Mouse (Mus musculus) CH12.LX (cell line): ENCODE measurements around the gene Tnrc6b. TPM values are rescaled to one million over a fixed set of nuclear protein-coding genes. Genes with fewer than 3 reads are reported as not detected.

Experiments
- DNase-seq: peaks from one replicate; pipeline ENCODE4 v3.0.0-alpha.2; 2013; ENCODE audit errors: extremely low read depth
- H3K27ac ChIP-seq: 2 replicates; pipeline ENCODE4 v1.5.1; 2012; ENCODE audit warnings: low read depth, mild to moderate bottlenecking, control low read depth, moderate library complexity; ENCODE audit not compliant: insufficient read depth
- H3K27me3 ChIP-seq: replicated peaks from 2 replicates; pipeline ENCODE3; 2012; ENCODE audit warnings: inconsistent platforms
- H3K36me3 ChIP-seq, 2 experiments: replicated peaks in 1 of 2; 2 replicates each; pipeline versions ENCODE3 to v1.6.1; 2012; ENCODE audit warnings: inconsistent platforms in 1 of 2, low read length in 1 of 2, mild to moderate bottlenecking in 1 of 2, mixed read lengths in 1 of 2, moderate library complexity in 1 of 2; ENCODE audit not compliant: control insufficient read depth in 1 of 2, insufficient read depth in 1 of 2
- H3K4me1 ChIP-seq, 2 experiments: 2 replicates each; pipeline ENCODE4 v1.6.1; 2012; ENCODE audit warnings: inconsistent platforms in 1 of 2, moderate library complexity in 1 of 2; ENCODE audit not compliant: insufficient read depth in 2 of 2, control insufficient read depth in 1 of 2
- H3K4me2 ChIP-seq: 2 replicates; pipeline ENCODE4 v1.6.1; 2012; ENCODE audit warnings: low read depth, mild to moderate bottlenecking, control low read depth; ENCODE audit not compliant: poor library complexity, insufficient read depth, severe bottlenecking
- H3K4me3 ChIP-seq, 3 experiments: fragments of 150-350 bp in 1 of 3; sonication (generic) in 1 of 3; replicated peaks in 1 of 3; 2 replicates each; pipeline versions ENCODE3 to v1.5.1; 2011 to 2012; ENCODE audit warnings: low read depth in 2 of 3, low read length in 2 of 3, mild to moderate bottlenecking in 2 of 3, moderate library complexity in 2 of 3, control low read depth in 1 of 3, improper control_type of control experiment in 1 of 3, inconsistent platforms in 1 of 3, mixed read lengths in 1 of 3; ENCODE audit not compliant: poor library complexity in 1 of 3
- H3K79me2 ChIP-seq: replicated peaks from 2 replicates; pipeline ENCODE4 v1.6.1; 2012; ENCODE audit warnings: mild to moderate bottlenecking, moderate library complexity; ENCODE audit not compliant: control insufficient read depth, poor library complexity, insufficient read depth, severe bottlenecking; ENCODE audit errors: extremely low read depth
- H3K9ac ChIP-seq: 2 replicates; pipeline ENCODE4 v1.6.1; 2012; ENCODE audit warnings: low read depth, mild to moderate bottlenecking, control low read depth, moderate library complexity; ENCODE audit not compliant: insufficient read depth
- H3K9me3 ChIP-seq: replicated peaks from 2 replicates; pipeline ENCODE3; 2012; ENCODE audit warnings: low read length, inconsistent platforms, mixed read lengths
- CHD1 ChIP-seq: IDR thresholded peaks from 2 replicates; pipeline ENCODE4 v1.6.1; 2012; ENCODE audit warnings: low read depth, low read length, improper control_type of control experiment, inconsistent platforms
- CHD2 ChIP-seq: IDR thresholded peaks from 2 replicates; pipeline ENCODE4 v1.6.1; 2011; ENCODE audit warnings: low read length, improper control_type of control experiment
- E2F4 ChIP-seq: IDR thresholded peaks from 2 replicates; pipeline ENCODE4 v1.6.1; 2011; ENCODE audit warnings: low read depth, low read length, improper control_type of control experiment; ENCODE audit not compliant: insufficient replicate concordance
- ETS1 ChIP-seq: conservative IDR thresholded peaks from 2 replicates; pipeline ENCODE4 v1.6.1; 2012; ENCODE audit warnings: low read depth, mild to moderate bottlenecking, inconsistent platforms, low read length, improper control_type of control experiment, moderate library complexity
- IRF4 ChIP-seq: IDR thresholded peaks from 2 replicates; pipeline ENCODE4 v1.6.1; 2014; ENCODE audit warnings: low read depth, mild to moderate bottlenecking, inconsistent platforms, low read length, improper control_type of control experiment
- JUN ChIP-seq: IDR thresholded peaks from 2 replicates; pipeline ENCODE4 v1.6.1; 2011; ENCODE audit warnings: low read depth, mild to moderate bottlenecking, low read length, improper control_type of control experiment, moderate library complexity; ENCODE audit not compliant: insufficient read depth
- MAFK ChIP-seq: IDR thresholded peaks from 2 replicates; pipeline ENCODE4 v1.6.1; 2011; ENCODE audit warnings: low read length, improper control_type of control experiment; ENCODE audit not compliant: insufficient replicate concordance
- MXI1 ChIP-seq: IDR thresholded peaks from 2 replicates; pipeline ENCODE4 v1.6.1; 2011; ENCODE audit warnings: mild to moderate bottlenecking, low read depth, low read length, improper control_type of control experiment
- MYC ChIP-seq: IDR thresholded peaks from 2 replicates; pipeline ENCODE4 v1.6.1; 2011; ENCODE audit warnings: low read depth, mild to moderate bottlenecking, improper control_type of control experiment, low read length
- NELFE ChIP-seq: IDR thresholded peaks from 2 replicates; pipeline ENCODE4 v1.6.1; 2011; ENCODE audit warnings: low read depth, low read length, improper control_type of control experiment
- NRF1 ChIP-seq: IDR thresholded peaks from 2 replicates; pipeline ENCODE4 v1.6.1; 2014; ENCODE audit warnings: low read depth, mild to moderate bottlenecking, inconsistent platforms, low read length, improper control_type of control experiment, moderate library complexity
- PAX5 ChIP-seq: IDR thresholded peaks from 2 replicates; pipeline ENCODE4 v1.6.1; 2012; ENCODE audit warnings: low read length, inconsistent platforms, mixed read lengths
- POLR2A ChIP-seq: IDR thresholded peaks from 2 replicates; pipeline ENCODE4 v1.6.1; 2011; ENCODE audit warnings: low read depth, mild to moderate bottlenecking, improper control_type of control experiment, low read length
- POLR2AphosphoS2 ChIP-seq: IDR thresholded peaks from 2 replicates; pipeline ENCODE4 v1.6.1; 2011; ENCODE audit warnings: low read depth, low read length, improper control_type of control experiment
- SIN3A ChIP-seq: IDR thresholded peaks from 2 replicates; pipeline ENCODE4 v1.6.1; 2012; ENCODE audit warnings: low read length, improper control_type of control experiment, inconsistent platforms
- TCF12 ChIP-seq: IDR thresholded peaks from 2 replicates; pipeline ENCODE4 v1.6.1; 2014; ENCODE audit warnings: low read depth, mild to moderate bottlenecking, inconsistent platforms, low read length, improper control_type of control experiment
- USF2 ChIP-seq: conservative IDR thresholded peaks from 2 replicates; pipeline ENCODE4 v1.6.1; 2011; ENCODE audit warnings: low read depth, low read length, improper control_type of control experiment
- dilution Hi-C: fragments of 300-500 bp; cut with MboI; formaldehyde crosslinking; loops from 2 replicates; pipeline ENCODE4 v1.14.3; 2020; ENCODE audit warnings: low sequenced_read_pairs; ENCODE audit not compliant: extremely low pct_unique_long_range_greater_than_20kb, extremely low pct_ligation_motif_present
- in situ Hi-C: fragments of 300-500 bp; cut with MboI; formaldehyde crosslinking; loops from 3 replicates; pipeline ENCODE4 v1.14.3; 2019; ENCODE audit warnings: low sequenced_read_pairs, low pct_ligation_motif_present, low pct_unique_long_range_greater_than_20kb, mixed read lengths
- polyA plus RNA-seq: library from polyadenylated mRNA; unstranded; fragments of >175 nt; gene quantifications from 2 replicates; pipeline ENCODE4 v1.2.1, GENCODE M21; 2012; ENCODE audit warnings: low read depth; ENCODE audit not compliant: insufficient read length
- total RNA-seq, 2 experiments: library from RNA; depleted of rRNA; stranded (reverse); fragments of 300-350 nt in 1 of 2; fragments of >200 nt in 1 of 2; gene quantifications; 2 replicates each; pipeline ENCODE4 v1.2.3; 2012 to 2014

The Tnrc6b gene
- total and polyA plus RNA-seq, 3 experiments: 6.0 to 17.1 (median 16.1) TPM

GRCm38 (mm10) chr15:80799634-80800137 is 88.6 kb downstream of the Tnrc6b start:
- Histone ChIP-seq H3K9ac (peak overlapping the region; percentile 97), H3K27ac (peak overlapping the region; percentile 98), H3K9me3 (no peaks in the 10 kb centered on the region), H3K4me3 (peak overlapping the region; percentile 54 to 97 (median 78)), H3K36me3 (peaks cover 2 to 12% of the 10 kb centered on the region in 2 experiments), H3K27me3 (no peaks in the 10 kb centered on the region), H3K4me1 (peaks cover 2 to 48% of the 10 kb centered on the region in 2 experiments; a peak in 3 of 4 replicates), H3K4me2 (peak overlapping the region; percentile 61; the same call in 1 of the 2 replicates), H3K79me2 (peaks cover 54% of the 10 kb centered on the region)
- in situ Hi-C loops (loop anchor here (25.0 kb wide), 1 partner anchor 162 kb away; no protein-coding TSS in a partner anchor), dilution Hi-C loops (no loop called here)
- TF ChIP-seq ETS1: peak; percentile 66
- no peak for TF ChIP-seq MAFK
- TF ChIP-seq E2F4: 0 out of 2 replicates have a peak, but pooled peaks have one; percentile 39
- peak; percentile 35; the same call in 1 of the 2 replicates for TF ChIP-seq IRF4
- TF ChIP-seq USF2: no peak
- peak; percentile 0; the same call in 1 of the 2 replicates for TF ChIP-seq MXI1
- TF ChIP-seq NELFE: 0 out of 2 replicates have a peak, but pooled peaks have one; percentile 6
- peak; percentile 87 for TF ChIP-seq CHD1
- peak; percentile 21 for TF ChIP-seq SIN3A
- peak; percentile 27; the same call in 1 of the 2 replicates for TF ChIP-seq JUN
- TF ChIP-seq TCF12: no peak
- TF ChIP-seq CHD2: peak; percentile 66
- DNase-seq: peak; percentile 83

- Histone ChIP-seq H3K27me3 (no peaks in the 10 kb centered on the region), H3K27ac (no peak overlapping the region), H3K4me3 (peak overlapping the region; percentile 52 to 97 (median 54)), H3K79me2 (peaks cover 58% of the 10 kb centered on the region), H3K9ac (peak overlapping the region; percentile 97), H3K4me2 (peak overlapping the region; percentile 67; the same call in 1 of the 2 replicates), H3K9me3 (no peaks in the 10 kb centered on the region), H3K4me1 (peaks cover 2 to 52% of the 10 kb centered on the region in 2 experiments; a peak in 3 of 4 replicates), H3K36me3 (peaks cover 0 to 10% of the 10 kb centered on the region in 2 experiments)
- TF ChIP-seq MXI1 (no peak), ETS1 (no peak), NELFE (no peak), MYC (no peak), SIN3A (no peak; the same call in 1 of the 2 replicates), POLR2AphosphoS2 (no peak), NRF1 (no peak), POLR2A (no peak), USF2 (no peak), E2F4 (no peak), PAX5 (no peak)
- in situ Hi-C loops (no loop called here), dilution Hi-C loops (no loop called here)
- no peak for DNase-seq
Measured at GRCm38 (mm10) chr15:80800201-80800600, 89.1 kb downstream of the Tnrc6b start.
